Mouse (Mus musculus): ENCODE data around the gene Mex3a. TPM values are rescaled to one million over a fixed set of nuclear protein-coding genes. Genes with fewer than 3 reads are reported as not detected.

The Mex3a gene
- 27.4 and 28.6 TPM in 2 replicates for polyA plus RNA-seq (2016; fragmentation: Nextera tagmentation; extraction: Ambion mirVana)

- Histone ChIP-seq H3K27ac (peak within 1 kb of the TSS; percentile 99), H3K27me3 (ENCODE audit: poor library complexity, severe bottlenecking) (no peaks in the 10 kb centered on the region), H3K4me3 (peak within 1 kb of the TSS; percentile 93), H3K36me3 (replicated peaks) (peaks cover 42% of the 10 kb centered on the region), H3K4me1 (peaks cover 82% of the 10 kb centered on the region), H3K9me3 (no peaks in the 10 kb centered on the region)
- DNase-seq (ENCODE audit: extremely low spot score, low spot score) = no peak
- WGBS = 1% methylated on average over 28 of the region's 31 CpGs
Observed at GRCm38 (mm10) chr3:88532299-88532674, at the start of gene Mex3a. Gene Mex3a (plus strand): TSS chr3:88532395.

- Histone ChIP-seq H3K4me1 (peaks cover 32% of the 10 kb centered on the region), H3K27me3 (ENCODE audit: poor library complexity, severe bottlenecking) (peaks cover 75% of the 10 kb centered on the region), H3K9me3 (no peaks in the 10 kb centered on the region), H3K4me3 (no peak overlapping the region), H3K36me3 (replicated peaks) (no peaks in the 10 kb centered on the region), H3K27ac (no peak overlapping the region)
- no peak for DNase-seq (ENCODE audit: extremely low spot score, low spot score)
- 76% methylated on average over 8 of the region's 8 CpGs for WGBS
Observed at GRCm38 (mm10) chr3:88483141-88483540, 49.1 kb upstream of the Mex3a start.

- Histone ChIP-seq H3K4me1 (peaks cover 37% of the 10 kb centered on the region), H3K36me3 (replicated peaks) (no peaks in the 10 kb centered on the region), H3K4me3 (no peak overlapping the region), H3K27ac (no peak overlapping the region), H3K9me3 (no peaks in the 10 kb centered on the region), H3K27me3 (ENCODE audit: poor library complexity, severe bottlenecking) (peaks cover 80% of the 10 kb centered on the region)
- 8% methylated on average over 5 of the region's 5 CpGs for WGBS
- DNase-seq (ENCODE audit: extremely low spot score, low spot score) = peak; percentile 86
Observed at GRCm38 (mm10) chr3:88483621-88484020, 48.6 kb upstream of the Mex3a start.

GRCm38 (mm10) chr3:88484597-88485316 lies 47.4 kb upstream of the Mex3a start:
- Histone ChIP-seq H3K4me3 (peak overlapping the region; percentile 55), H3K27me3 (ENCODE audit: poor library complexity, severe bottlenecking) (peaks cover 90% of the 10 kb centered on the region)
- 10% methylated on average over 39 of the region's 39 CpGs for WGBS

GRCm38 (mm10) chr3:88486043-88486442 lies 46.2 kb upstream of the Mex3a start:
- H3K4me1 ChIP-seq = peaks cover 46% of the 10 kb centered on the region
- 72% methylated on average over 5 of the region's 5 CpGs for WGBS
- H3K27ac ChIP-seq = no peak overlapping the region
- DNase-seq (ENCODE audit: extremely low spot score, low spot score) = no peak
- H3K4me3 ChIP-seq = no peak overlapping the region
- H3K9me3 ChIP-seq = no peaks in the 10 kb centered on the region
- H3K27me3 ChIP-seq (ENCODE audit: poor library complexity, severe bottlenecking) = peaks cover 96% of the 10 kb centered on the region
- no peaks in the 10 kb centered on the region for H3K36me3 ChIP-seq (replicated peaks)

More at GRCm38 (mm10) chr3:88484597-88485316, 47.4 kb upstream of the Mex3a start:
- Histone ChIP-seq H3K27ac (peak overlapping the region; percentile 75), H3K36me3 (replicated peaks) (no peaks in the 10 kb centered on the region), H3K9me3 (no peaks in the 10 kb centered on the region), H3K4me1 (peaks cover 43% of the 10 kb centered on the region)
- peak; percentile 59 for DNase-seq (ENCODE audit: extremely low spot score, low spot score)

- Histone ChIP-seq H3K4me3 (no peak overlapping the region), H3K36me3 (replicated peaks) (no peaks in the 10 kb centered on the region), H3K27me3 (ENCODE audit: poor library complexity, severe bottlenecking) (peaks cover 90% of the 10 kb centered on the region), H3K4me1 (peaks cover 46% of the 10 kb centered on the region), H3K9me3 (no peaks in the 10 kb centered on the region), H3K27ac (no peak overlapping the region)
- no peak for DNase-seq (ENCODE audit: extremely low spot score, low spot score)
- WGBS = 71% methylated on average over 4 of the region's 4 CpGs
Observed at GRCm38 (mm10) chr3:88486887-88487286, 45.3 kb upstream of the Mex3a start.

- DNase-seq (ENCODE audit: extremely low spot score, low spot score) = no peak
Observed at GRCm38 (mm10) chr3:88487396-88487795, 44.8 kb upstream of the Mex3a start.

GRCm38 (mm10) chr3:88493706-88494582 lies 38.3 kb upstream of the Mex3a start:
- Histone ChIP-seq H3K27me3 (ENCODE audit: poor library complexity, severe bottlenecking) (peaks cover 47% of the 10 kb centered on the region), H3K9me3 (no peaks in the 10 kb centered on the region), H3K36me3 (replicated peaks) (no peaks in the 10 kb centered on the region), H3K4me3 (peak overlapping the region; percentile 57; the same call in 1 of the 2 replicates), H3K27ac (peak overlapping the region; percentile 88), H3K4me1 (peaks cover 43% of the 10 kb centered on the region)
- DNase-seq (ENCODE audit: extremely low spot score, low spot score) = no peak
- WGBS = 78% methylated on average over 11 of the region's 11 CpGs

More at GRCm38 (mm10) chr3:88487396-88487795, 44.8 kb upstream of the Mex3a start:
- Histone ChIP-seq H3K4me3 (no peak overlapping the region), H3K27me3 (ENCODE audit: poor library complexity, severe bottlenecking) (peaks cover 85% of the 10 kb centered on the region), H3K9me3 (no peaks in the 10 kb centered on the region), H3K27ac (no peak overlapping the region), H3K36me3 (replicated peaks) (no peaks in the 10 kb centered on the region), H3K4me1 (peaks cover 45% of the 10 kb centered on the region)
- 70% methylated on average over 1 of the region's 1 CpGs for WGBS

- 73% methylated on average over 9 of the region's 9 CpGs for WGBS
Observed at GRCm38 (mm10) chr3:88494836-88495628, 37.2 kb upstream of the Mex3a start.

GRCm38 (mm10) chr3:88495741-88496415 lies 36.3 kb upstream of the Mex3a start:
- no peaks in the 10 kb centered on the region for H3K36me3 ChIP-seq (replicated peaks)
- no peak overlapping the region for H3K4me3 ChIP-seq
- DNase-seq (ENCODE audit: extremely low spot score, low spot score) = no peak
- no peak overlapping the region for H3K27ac ChIP-seq
- H3K9me3 ChIP-seq = no peaks in the 10 kb centered on the region
- 89% methylated on average over 10 of the region's 10 CpGs for WGBS
- H3K4me1 ChIP-seq = peaks cover 42% of the 10 kb centered on the region
- peaks cover 42% of the 10 kb centered on the region for H3K27me3 ChIP-seq (ENCODE audit: poor library complexity, severe bottlenecking)

More at GRCm38 (mm10) chr3:88494836-88495628, 37.2 kb upstream of the Mex3a start:
- H3K27me3 ChIP-seq (ENCODE audit: poor library complexity, severe bottlenecking) = peaks cover 40% of the 10 kb centered on the region
- H3K9me3 ChIP-seq = no peaks in the 10 kb centered on the region
- no peak for DNase-seq (ENCODE audit: extremely low spot score, low spot score)
- 0 out of 2 replicates have a peak overlapping the region, but pooled peaks have one; percentile 22 for H3K27ac ChIP-seq
- peaks cover 40% of the 10 kb centered on the region for H3K4me1 ChIP-seq
- no peak overlapping the region for H3K4me3 ChIP-seq
- H3K36me3 ChIP-seq (replicated peaks) = no peaks in the 10 kb centered on the region

- peaks cover 59% of the 10 kb centered on the region for H3K27me3 ChIP-seq (ENCODE audit: poor library complexity, severe bottlenecking)
- 84% methylated on average over 4 of the region's 4 CpGs for WGBS
Observed at GRCm38 (mm10) chr3:88499580-88499979, 32.6 kb upstream of the Mex3a start.

GRCm38 (mm10) chr3:88500087-88500486 lies 32.1 kb upstream of the Mex3a start:
- no peaks in the 10 kb centered on the region for H3K9me3 ChIP-seq
- H3K4me3 ChIP-seq = no peak overlapping the region
- H3K27ac ChIP-seq = no peak overlapping the region
- WGBS = 80% methylated on average over 7 of the region's 7 CpGs
- H3K36me3 ChIP-seq (replicated peaks) = no peaks in the 10 kb centered on the region
- no peak for DNase-seq (ENCODE audit: extremely low spot score, low spot score)
- peaks cover 58% of the 10 kb centered on the region for H3K27me3 ChIP-seq (ENCODE audit: poor library complexity, severe bottlenecking)
- H3K4me1 ChIP-seq = peaks cover 51% of the 10 kb centered on the region

More at GRCm38 (mm10) chr3:88499580-88499979, 32.6 kb upstream of the Mex3a start:
- H3K9me3 ChIP-seq = no peaks in the 10 kb centered on the region
- no peak overlapping the region for H3K27ac ChIP-seq
- H3K36me3 ChIP-seq (replicated peaks) = no peaks in the 10 kb centered on the region
- peaks cover 52% of the 10 kb centered on the region for H3K4me1 ChIP-seq
- H3K4me3 ChIP-seq = no peak overlapping the region
- no peak for DNase-seq (ENCODE audit: extremely low spot score, low spot score)
